Mouse (Mus musculus) stomach, postnatal 0 days (tissue): Measurements from ENCODE around the gene Dhrs1.

Experiments used
- CTCF ChIP-seq: IDR thresholded peaks from 2 replicates; pipeline ENCODE4 v1.5.1; 2016; ENCODE audit warnings: antibody characterized with exemption, low read depth, mild to moderate bottlenecking, moderate library complexity
- EP300 ChIP-seq: optimal IDR thresholded peaks from 2 replicates; pipeline ENCODE3; 2016; ENCODE audit warnings: antibody characterized with exemption

- no peak for TF ChIP-seq CTCF
- no peak for TF ChIP-seq EP300
These were observed 12.1 kb upstream of the Dhrs1 start for GRCm38 (mm10) chr14:55757566-55757965.
